Mouse (Mus musculus) kidney, adult 9 months (tissue): ENCODE results near the gene Gm11985.
"Not testable (repeated sequence)": the region's sequence is repeated elsewhere in the genome, so short reads cannot be mapped to it uniquely, and the experiment has no call there.

Experiments
- DNase-seq: peaks from one replicate; pipeline ENCODE4 v3.0.0; 2022

Gm11985 gene

DNA sequence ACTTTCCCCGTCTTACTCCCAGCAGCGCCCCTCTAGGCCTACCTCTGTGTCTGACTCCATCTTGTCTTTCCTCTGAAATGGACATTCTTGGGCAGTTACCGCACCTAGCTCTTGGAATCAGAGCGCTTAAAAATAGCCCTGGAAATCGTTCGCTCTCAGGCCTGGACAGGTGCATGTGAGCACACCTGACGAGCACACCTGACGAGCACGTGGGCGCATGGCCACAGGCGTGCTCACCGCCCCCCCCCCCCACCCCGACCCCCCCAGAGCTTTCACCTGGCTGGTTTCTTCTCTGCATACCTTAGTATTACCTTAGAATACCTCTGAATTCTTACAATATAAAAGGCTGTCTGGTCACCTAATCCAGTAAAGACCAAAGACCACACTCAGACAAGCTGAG lies at the start of gene Gm11985:
Gene Gm11985, minus strand, starts transcription at position 101 of the 400 bp plus-strand sequence.
- no peak for DNase-seq

DNA sequence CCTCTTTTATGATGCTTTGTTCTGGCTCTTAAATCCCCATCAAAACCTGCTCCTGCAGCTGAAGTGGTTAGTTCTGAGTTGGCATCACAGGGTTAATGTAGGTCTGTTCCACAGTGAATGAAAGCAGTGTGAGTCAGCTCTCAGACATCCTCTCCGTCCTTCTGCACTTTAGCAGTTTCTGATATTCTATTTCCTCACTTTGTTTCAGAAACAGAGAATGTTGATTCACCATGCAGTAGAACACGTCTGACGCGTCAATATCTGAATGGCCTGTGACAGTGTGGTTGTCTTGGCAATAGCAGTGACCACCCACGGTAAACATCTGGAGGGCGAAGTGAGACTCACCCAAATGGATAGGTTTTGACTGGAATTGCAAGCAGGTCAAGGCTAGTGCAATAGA lies 49.3 kb upstream of the Gm11985 start:
- DNase-seq, result no peak

DNA sequence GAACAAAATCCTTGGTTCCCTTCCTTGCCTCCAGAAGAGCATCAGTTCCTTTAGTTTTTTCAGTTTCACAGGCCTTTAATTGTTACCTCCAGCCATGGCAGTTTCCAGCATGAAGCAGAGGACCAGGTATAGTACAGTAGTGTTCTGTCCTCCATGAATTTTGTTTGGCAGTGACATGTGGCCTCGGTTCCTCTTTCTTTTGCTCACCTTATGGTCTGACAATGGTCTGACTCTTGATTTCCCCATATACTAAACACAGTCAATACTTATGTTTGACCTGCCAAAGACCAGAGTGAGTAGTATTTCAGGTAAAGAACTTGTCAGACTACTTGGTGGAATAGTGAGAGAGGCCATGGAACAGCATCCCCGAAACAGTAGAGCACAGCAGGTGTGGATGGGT lies 48.4 kb upstream of the Gm11985 start:
- no peak for DNase-seq

DNA sequence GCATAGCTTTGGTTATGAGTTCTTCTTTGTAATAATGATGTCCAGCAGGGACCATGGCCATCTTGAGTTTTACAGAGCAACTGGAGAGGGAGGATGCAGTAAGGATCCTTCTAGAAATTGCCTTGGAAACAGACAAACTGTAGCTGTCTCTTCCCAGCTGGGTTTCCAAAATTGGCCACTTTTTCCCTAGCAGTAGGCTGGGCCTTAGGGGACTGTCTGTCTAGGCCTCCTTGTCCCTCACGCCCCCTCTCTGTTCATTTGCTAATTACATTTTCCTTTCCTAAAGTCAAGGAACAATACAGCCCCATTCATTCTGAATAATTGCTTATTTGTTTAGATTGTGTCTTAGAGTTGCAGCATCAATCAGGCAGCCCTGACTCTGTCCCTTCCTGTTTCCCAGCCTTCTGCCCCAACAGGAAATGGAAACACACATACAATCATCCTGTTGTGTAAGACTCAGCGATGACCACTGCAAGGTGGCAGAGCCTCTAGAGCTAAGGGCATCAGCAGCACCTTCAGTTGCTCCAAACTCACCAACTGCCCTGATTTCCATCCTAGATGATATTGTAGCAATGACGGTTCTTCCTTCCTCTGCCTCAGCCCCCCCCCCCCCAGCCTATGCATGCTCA lies 46.7 kb upstream of the Gm11985 start:
- DNase-seq, result peak; percentile 4

DNA sequence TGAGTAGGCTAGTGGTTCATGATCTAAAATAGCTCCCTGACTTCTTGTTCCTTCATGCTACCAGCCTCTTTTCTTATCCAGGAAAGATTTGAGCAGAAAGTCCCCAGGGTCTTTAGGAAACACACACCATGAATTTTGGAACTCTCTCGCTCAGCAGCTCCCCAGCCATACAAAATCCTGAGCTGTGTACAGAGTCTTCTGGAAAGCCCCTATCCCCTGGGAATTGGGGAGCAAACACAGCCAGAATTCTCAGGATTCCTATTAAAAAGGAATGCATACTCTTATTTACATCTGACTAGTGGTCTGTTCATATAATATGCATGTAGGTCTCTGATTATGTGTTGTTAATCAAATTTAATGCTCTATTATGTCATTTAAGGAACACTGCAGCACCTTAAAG lies 46.1 kb upstream of the Gm11985 start:
- DNase-seq, result no peak

- DNase-seq, result no peak
Measured at GRCm38 (mm10) chr11:7233333-7233732, 45.0 kb upstream of the Gm11985 start.

DNA sequence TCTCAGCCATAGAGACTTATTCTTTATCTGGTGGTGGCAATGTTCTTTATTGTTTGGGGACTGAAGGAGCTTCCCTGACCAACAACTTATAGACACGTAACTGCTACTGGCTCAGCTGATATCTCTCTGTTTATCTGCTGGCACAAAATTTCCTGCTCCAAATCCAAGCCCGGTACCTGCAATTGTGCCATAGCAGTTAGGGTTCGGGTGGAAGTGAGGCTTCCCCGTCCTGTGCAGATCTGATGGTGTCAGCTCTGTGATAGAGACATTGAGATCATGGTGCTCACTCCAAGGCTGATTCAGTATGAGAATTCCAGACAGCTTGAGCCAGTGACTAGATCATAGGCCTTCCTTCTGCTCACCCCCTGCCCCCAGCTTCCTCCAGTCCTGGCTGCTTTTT lies 43.6 kb upstream of the Gm11985 start:
- DNase-seq, result no peak

- DNase-seq, result peak; percentile 76
Measured at GRCm38 (mm10) chr11:7230000-7230399, 41.6 kb upstream of the Gm11985 start.

DNA sequence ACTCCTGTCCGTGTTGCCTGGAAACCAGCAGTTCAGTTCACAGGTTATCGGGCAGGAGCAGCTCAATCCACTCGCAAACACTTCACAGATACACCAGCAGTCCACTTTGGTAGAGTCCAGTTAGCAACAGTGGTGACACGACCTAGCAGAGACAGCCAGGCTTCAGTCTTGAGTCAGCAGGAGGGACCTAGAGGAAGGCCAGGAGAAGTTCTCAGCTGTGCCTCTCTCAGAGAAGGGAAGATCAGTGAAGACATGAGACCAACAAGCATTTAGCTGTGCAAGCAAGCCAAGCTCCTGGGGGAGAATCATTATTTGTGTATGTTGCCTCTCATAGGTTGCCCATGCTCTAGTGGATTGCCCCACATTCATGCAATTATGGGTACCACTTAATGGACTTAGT lies 39.7 kb upstream of the Gm11985 start:
- no peak for DNase-seq

DNA sequence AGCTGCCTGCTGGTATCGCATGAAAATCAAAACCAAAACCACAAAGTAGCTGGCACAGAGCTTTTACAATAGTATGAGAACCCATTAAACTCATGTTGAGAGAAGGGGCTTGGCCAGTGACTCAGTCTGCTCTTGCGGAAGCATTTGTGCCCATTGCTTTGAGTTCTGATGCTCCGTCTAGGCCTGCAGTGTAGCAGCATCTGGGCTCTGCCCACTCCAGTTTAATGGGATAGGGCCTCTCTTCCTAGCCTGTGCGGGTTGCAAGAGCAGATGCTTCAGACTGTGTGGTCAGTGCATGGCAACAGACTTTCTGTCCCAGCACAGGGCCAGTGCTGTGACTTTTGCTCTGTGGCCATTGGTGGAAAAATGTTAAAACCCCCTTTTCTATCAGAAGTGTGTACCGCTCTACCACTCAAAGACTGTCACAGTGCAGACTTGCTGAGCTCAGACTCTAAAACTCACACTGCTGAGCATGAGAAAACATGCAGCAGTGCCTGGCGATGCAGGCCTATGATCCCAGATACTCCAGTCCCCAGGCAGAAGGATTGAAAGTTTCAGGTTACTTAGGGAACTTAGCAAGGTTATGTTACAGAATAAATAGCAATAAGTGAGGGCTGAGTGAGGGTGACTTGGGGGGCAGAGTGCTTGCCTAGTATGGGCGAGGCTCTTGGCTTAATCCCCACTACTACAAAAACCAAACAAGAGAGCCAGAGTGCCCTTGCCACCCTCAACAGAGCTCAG lies 38.6 kb upstream of the Gm11985 start:
- DNase-seq, result no peak

DNA sequence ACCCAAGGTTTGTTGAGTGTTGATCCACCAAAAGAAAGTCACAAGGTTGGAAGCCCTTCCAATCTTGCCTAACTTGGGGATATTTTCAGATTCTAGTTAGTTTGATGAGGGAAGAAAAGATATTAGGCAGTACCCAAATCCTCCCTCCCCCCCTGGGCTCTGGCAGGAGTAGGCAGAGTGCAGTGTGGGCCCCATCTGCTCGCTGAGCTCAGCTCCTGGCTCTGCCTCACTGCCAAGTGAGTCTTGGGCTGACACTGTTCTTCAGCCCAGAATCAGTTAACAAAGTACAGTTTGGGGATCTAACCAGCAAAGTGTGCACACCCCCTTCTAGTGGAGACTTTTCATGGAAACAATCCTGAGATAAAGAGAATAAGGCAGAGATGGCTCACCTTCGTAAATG lies 37.8 kb upstream of the Gm11985 start:
- DNase-seq, result no peak

- DNase-seq, result not testable (repeated sequence)
Measured at GRCm38 (mm10) chr11:7221826-7222225, 33.5 kb upstream of the Gm11985 start.

DNA sequence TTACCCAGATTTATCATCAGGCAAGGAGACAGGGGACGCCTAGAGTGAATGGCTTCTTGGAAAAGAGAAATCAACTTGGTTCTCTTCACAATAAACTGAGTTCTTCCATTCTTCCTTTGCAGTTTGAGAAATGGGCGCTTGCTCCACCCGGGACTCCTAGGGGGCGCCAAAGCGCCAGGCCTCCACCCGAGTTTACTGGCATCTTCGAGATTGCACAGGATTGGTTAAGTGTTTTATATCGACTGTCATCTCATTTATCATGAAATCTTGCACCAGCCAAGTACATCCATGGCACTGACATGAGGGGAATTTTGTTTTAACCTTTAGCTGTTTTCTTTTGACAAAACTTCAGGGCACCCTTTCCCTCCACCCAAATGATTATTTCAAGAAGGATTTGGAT lies 27.3 kb upstream of the Gm11985 start:
- peak; percentile 71 for DNase-seq

- peak; percentile 62 for DNase-seq
Measured at GRCm38 (mm10) chr11:7214761-7215160, 26.4 kb upstream of the Gm11985 start.

DNA sequence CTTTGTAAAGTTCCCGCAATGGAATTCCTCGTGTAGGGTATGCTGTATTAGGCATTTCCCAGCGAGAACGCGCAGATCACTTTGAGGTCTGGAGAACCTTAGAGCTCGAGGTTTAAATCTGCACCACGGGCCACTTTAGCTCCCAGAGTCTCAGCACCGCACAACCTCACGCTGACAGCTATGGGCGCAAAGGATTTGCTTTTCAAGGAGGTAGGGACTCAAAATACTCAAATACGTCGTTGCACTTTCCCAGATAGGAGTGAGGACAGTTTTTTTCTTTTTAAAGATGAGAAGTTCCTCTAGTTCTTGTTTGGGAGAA lies 25.9 kb upstream of the Gm11985 start:
- no peak for DNase-seq

DNA sequence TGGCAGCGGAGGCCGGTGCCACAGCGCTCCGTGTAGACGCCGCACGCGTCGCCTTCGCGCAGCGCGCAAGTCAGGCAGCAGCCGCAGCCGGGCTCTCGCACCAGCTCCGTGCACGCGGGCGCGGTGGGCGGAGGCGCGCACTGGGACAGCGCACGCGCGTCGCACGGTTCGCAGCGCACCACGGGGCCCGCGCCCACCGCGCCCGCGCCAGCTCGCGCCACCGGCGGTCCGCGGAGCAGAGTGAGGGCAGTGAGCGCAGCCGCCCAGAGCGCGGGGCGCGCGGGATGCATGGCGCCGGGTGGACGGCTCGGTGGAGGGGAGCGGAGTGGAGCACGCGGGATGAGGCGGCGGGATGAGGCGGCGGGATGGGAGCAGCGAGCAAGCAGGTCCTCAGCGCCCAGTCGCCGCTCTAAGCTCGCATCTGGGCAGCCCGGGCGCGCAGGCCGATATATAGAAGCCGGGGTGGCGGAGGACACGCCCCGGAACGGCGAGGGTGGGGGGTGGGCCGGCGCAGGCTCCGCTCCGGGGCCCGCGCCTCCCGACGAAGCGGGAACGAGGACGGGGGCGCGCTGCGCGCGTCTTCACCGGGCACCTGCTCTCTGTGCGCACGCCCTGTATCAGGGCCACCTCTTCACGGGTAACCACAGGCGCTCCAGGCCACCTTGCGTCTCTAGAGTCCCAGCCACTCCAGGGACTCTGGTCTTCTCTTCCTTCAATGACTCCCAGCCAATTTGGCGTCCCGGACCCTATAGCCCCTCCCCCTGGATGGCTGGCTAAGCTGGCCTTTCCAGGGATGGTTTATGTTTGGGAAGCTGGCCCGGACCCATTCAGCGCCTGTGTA lies 25.4 kb upstream of the Gm11985 start, which contains the start of gene Igfbp3:
Gene Igfbp3, minus strand, starts transcription at position 423 of the 841 bp plus-strand sequence.
- DNase-seq, result no peak

GRCm38 (mm10) chr11:7213161-7213500 lies 24.8 kb upstream of the Gm11985 start:
- DNase-seq, result no peak

GRCm38 (mm10) chr11:7212126-7212798 lies 23.9 kb upstream of the Gm11985 start:
- no peak for DNase-seq

DNA sequence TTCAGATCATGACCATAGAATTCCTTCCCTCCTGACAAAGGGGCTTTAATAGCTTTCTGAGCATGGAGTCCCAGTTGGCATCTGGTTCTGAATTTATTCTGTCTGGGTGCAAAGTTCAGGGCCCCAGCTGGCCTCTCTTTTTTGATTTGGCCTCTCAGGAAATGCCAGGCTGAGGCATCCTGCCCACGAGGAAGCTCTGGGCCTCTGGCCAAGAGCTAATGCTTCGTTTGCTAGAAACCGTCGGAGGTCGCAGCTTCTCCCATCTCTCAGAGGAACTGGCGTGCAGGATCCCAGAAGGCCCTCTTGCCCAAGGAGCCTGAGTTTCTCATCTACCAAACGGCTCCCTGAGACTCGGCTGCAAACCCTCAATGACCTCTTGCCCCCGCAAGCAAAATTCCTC lies 22.8 kb upstream of the Gm11985 start:
- peak; percentile 66 for DNase-seq

- peak; percentile 81 for DNase-seq
Measured at GRCm38 (mm10) chr11:7210343-7210742, 22.0 kb upstream of the Gm11985 start.

DNA sequence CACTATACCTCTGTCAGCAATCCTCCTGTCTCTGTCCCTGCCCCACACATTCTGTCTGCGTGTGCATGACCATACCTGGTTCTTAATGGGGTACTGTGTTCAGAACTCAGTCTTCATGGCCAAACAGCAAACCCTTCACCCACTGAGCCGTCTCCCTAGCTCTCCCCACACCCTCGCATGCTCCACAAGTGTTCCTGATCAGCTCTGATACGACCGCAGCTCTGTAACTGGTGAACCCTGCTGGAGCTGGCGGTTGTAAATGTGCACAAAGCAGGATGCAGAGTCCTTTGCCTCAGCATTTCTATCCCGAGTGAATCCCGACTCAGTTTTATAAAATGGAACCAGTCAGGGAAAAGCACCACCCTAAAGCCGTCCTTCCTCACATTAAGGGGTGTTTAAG lies 15.5 kb upstream of the Gm11985 start:
- no peak for DNase-seq

DNA sequence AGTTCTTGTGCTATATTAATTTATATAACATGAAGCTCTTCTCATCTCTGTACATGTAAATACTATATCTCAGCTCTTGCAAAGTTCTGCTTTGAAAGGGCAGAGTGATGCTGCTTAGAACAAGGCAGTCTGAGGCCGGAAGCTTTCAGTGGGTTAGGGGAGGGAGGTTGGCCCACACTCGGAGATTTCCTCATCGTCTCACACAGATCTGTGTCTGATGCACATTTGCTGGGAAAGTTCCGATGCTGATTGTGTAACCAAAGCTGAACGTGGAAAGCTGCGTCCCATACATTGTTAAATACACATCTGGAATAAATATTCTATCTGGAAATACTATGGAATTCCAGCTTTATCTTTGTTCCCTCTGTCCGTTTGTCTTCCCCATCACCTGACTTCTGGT lies 13.8 kb upstream of the Gm11985 start:
- DNase-seq, result no peak

- DNase-seq, result no peak
Measured at GRCm38 (mm10) chr11:7200393-7200783, 12.0 kb upstream of the Gm11985 start.
